Mouse (Mus musculus) cortical plate, adult 2 months (tissue): ENCODE results near the gene Asic3.

ENCODE experiments used
- CTCF ChIP-seq: fragments of 200-500 bp; IDR thresholded peaks from 2 replicates; pipeline ENCODE4 v1.5.1; 2011; ENCODE audit warnings: mild to moderate bottlenecking, control low read depth, low read length; ENCODE audit not compliant: insufficient read depth; ENCODE audit errors: extremely low read depth
- POLR2A ChIP-seq: fragments of 200-500 bp; IDR thresholded peaks from 2 replicates; pipeline ENCODE4 v1.6.1; 2011; ENCODE audit warnings: mild to moderate bottlenecking, low read length, control low read depth; ENCODE audit not compliant: insufficient read depth; ENCODE audit errors: extremely low read depth

DNA sequence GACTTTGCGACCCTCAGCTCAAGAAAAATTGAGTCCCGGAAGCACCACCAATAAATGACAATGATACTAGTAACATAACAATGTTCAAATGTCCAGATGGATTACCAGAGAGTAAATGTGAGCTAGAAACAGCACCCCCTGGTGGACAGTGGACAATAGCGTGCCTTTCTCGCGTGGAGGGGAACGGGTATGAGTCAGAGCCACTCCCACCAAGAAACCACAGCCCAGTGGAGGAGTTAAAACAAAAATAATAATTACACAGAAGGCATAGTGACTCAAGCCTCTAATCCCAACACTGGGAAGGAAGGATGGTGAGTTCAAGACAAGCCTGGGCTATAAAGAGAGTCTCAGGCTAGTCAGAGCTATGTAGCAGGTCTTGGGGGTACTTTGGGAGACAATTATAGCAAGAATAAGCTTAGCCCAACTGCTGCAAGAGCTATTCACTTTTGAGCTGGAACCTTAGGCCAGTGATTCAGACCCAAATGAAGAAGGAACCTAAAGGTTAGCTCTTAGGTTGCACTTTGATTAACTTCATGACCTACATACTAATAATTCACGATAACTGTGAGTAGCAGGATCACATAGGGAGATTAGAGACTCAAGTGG, 19.7 kb upstream of the Asic3 start, which contains the start of gene Abcb8:
- TF ChIP-seq POLR2A (no peak), CTCF (peak; percentile 83)
